Comparison of ENCODE assay signal across 9 mouse cellular contexts in genomic region chr1:178496841-178497240, GRCm38 (mm10). TPM values are rescaled to one million over a fixed set of nuclear protein-coding genes. Genes with fewer than 3 reads are reported as not detected.
DNase-seq lines count a peak whose midpoint lies in the region; ATAC-seq and TF ChIP-seq lines count a peak whose summit lies in the region.
"Had no signal": no experiment of that assay in that cellular context is flagged by ENCODE, and none has a peak within 500 bp of the region (broad histone marks: within the 10 kb centered on the region; RNA-seq: fewer than 3 reads in every experiment).

No protein-coding gene starts in this region.

- no peaks in the 10 kb centered on the region for H3K36me3 ChIP-seq in midbrain, postnatal 0 days (ENCODE audit: insufficient read depth, low read length)
- no peaks in the 10 kb centered on the region for H3K36me3 ChIP-seq in midbrain, embryonic 11.5 days (ENCODE audit: control insufficient read depth, insufficient read depth, low read length)
- no peaks in the 10 kb centered on the region for H3K36me3 ChIP-seq in lung, embryonic 14.5 days (ENCODE audit: insufficient read depth)
- no peaks in the 10 kb centered on the region for H3K36me3 ChIP-seq in forebrain, embryonic 15.5 days
- H3K36me3 ChIP-seq: neural tube, embryonic 12.5 days had no signal

- no peak overlapping the region for H3K4me3 ChIP-seq in midbrain, postnatal 0 days (ENCODE audit: low read depth, low read length)
- H3K4me3 ChIP-seq in midbrain, embryonic 11.5 days (ENCODE audit: low read depth, low read length): no peak overlapping the region
- H3K4me3 ChIP-seq in lung, embryonic 14.5 days (ENCODE audit: low read depth, low read length): no peak overlapping the region
- no peak overlapping the region for H3K4me3 ChIP-seq in forebrain, embryonic 15.5 days
- H3K4me3 ChIP-seq: neural tube, embryonic 12.5 days had no signal

- ATAC-seq in midbrain, postnatal 0 days (ENCODE audit: low FRiP score): no peak
- no peak for ATAC-seq in midbrain, embryonic 11.5 days (ENCODE audit: low FRiP score)
- ATAC-seq in lung, embryonic 14.5 days (ENCODE audit: insufficient read depth): no peak
- ATAC-seq in forebrain, embryonic 15.5 days (replicated peaks): no peak

- H3K4me1 ChIP-seq in midbrain, postnatal 0 days (ENCODE audit: insufficient read depth, low read length): no peaks in the 10 kb centered on the region
- no peaks in the 10 kb centered on the region for H3K4me1 ChIP-seq in midbrain, embryonic 11.5 days (ENCODE audit: control insufficient read depth, insufficient read depth, low read length)
- no peaks in the 10 kb centered on the region for H3K4me1 ChIP-seq in lung, embryonic 14.5 days (ENCODE audit: insufficient read depth)
- no peaks in the 10 kb centered on the region for H3K4me1 ChIP-seq in forebrain, embryonic 15.5 days
- H3K4me1 ChIP-seq: neural tube, embryonic 12.5 days had no signal

- no peak overlapping the region for H3K9ac ChIP-seq in midbrain, postnatal 0 days (replicated peaks; ENCODE audit: low read length, poor library complexity, severe bottlenecking)
- H3K9ac ChIP-seq in midbrain, embryonic 11.5 days (ENCODE audit: low read length): no peak overlapping the region
- no peak overlapping the region for H3K9ac ChIP-seq in lung, embryonic 14.5 days
- no peak overlapping the region for H3K9ac ChIP-seq in forebrain, embryonic 15.5 days (replicated peaks)
- H3K9ac ChIP-seq: neural tube, embryonic 12.5 days had no signal

- WGBS in midbrain, postnatal 0 days: 55% methylated on average over 1 of the region's 1 CpGs
- WGBS in midbrain, embryonic 11.5 days: 50% methylated on average over 1 of the region's 1 CpGs
- 36% methylated on average over 1 of the region's 1 CpGs for WGBS in lung, embryonic 14.5 days
- WGBS in forebrain, embryonic 15.5 days: 56% methylated on average over 1 of the region's 1 CpGs

- H3K27ac ChIP-seq in midbrain, postnatal 0 days (ENCODE audit: low read depth, low read length): no peak overlapping the region
- H3K27ac ChIP-seq in midbrain, embryonic 11.5 days (ENCODE audit: low read depth, low read length): no peak overlapping the region
- no peak overlapping the region for H3K27ac ChIP-seq in lung, embryonic 14.5 days (ENCODE audit: low read depth)
- no peak overlapping the region for H3K27ac ChIP-seq in forebrain, embryonic 15.5 days (replicated peaks)
- H3K27ac ChIP-seq: neural tube, embryonic 12.5 days had no signal

- H3K27me3 ChIP-seq in midbrain, postnatal 0 days (ENCODE audit: insufficient read depth, low read length): no peaks in the 10 kb centered on the region
- no peaks in the 10 kb centered on the region for H3K27me3 ChIP-seq in midbrain, embryonic 11.5 days (ENCODE audit: control insufficient read depth, insufficient read depth, low read length)
- H3K27me3 ChIP-seq in lung, embryonic 14.5 days (ENCODE audit: insufficient read depth, low read length): no peaks in the 10 kb centered on the region
- no peaks in the 10 kb centered on the region for H3K27me3 ChIP-seq in forebrain, embryonic 15.5 days
- H3K27me3 ChIP-seq: neural tube, embryonic 12.5 days had no signal

- no peaks in the 10 kb centered on the region for H3K9me3 ChIP-seq in midbrain, postnatal 0 days (ENCODE audit: low read length)
- H3K9me3 ChIP-seq in midbrain, embryonic 11.5 days (ENCODE audit: control insufficient read depth, low read length): no peaks in the 10 kb centered on the region
- H3K9me3 ChIP-seq in lung, embryonic 14.5 days (ENCODE audit: low read depth, low read length): no peaks in the 10 kb centered on the region
- no peaks in the 10 kb centered on the region for H3K9me3 ChIP-seq in forebrain, embryonic 15.5 days
- H3K9me3 ChIP-seq: neural tube, embryonic 12.5 days had no signal

- H3K4me2 ChIP-seq in midbrain, postnatal 0 days (ENCODE audit: low read depth, low read length, poor library complexity, severe bottlenecking): no peak overlapping the region
- H3K4me2 ChIP-seq in midbrain, embryonic 11.5 days: no peak overlapping the region
- H3K4me2 ChIP-seq in lung, embryonic 14.5 days: no peak overlapping the region
- no peak overlapping the region for H3K4me2 ChIP-seq in forebrain, embryonic 15.5 days (replicated peaks)
- H3K4me2 ChIP-seq: neural tube, embryonic 12.5 days had no signal

- TF ChIP-seq CTCF in midbrain, postnatal 0 days (IDR thresholded peaks at IDR 0.05): peak; percentile 24
- peak; percentile 48 for TF ChIP-seq CTCF in lung, embryonic 14.5 days (IDR thresholded peaks at IDR 0.05; ENCODE audit: low read depth)

- DNase-seq in embryo, embryonic 10 days (ENCODE audit: low spot score): peak; percentile 52
- no peak for DNase-seq in embryo, embryonic 9.5 days (ENCODE audit: extremely low spot score)
- DNase-seq in midbrain, postnatal 0 days (ENCODE audit: low spot score): no peak
- DNase-seq in midbrain, embryonic 11.5 days (ENCODE audit: low spot score, missing footprints): no peak
- DNase-seq in cerebellum, postnatal 14 days: peak; percentile 37 to 52
- DNase-seq in lung, embryonic 14.5 days: peak; percentile 28
- peak; percentile 54 for DNase-seq in thymus, postnatal 25 days

RNA-seq across cellular contexts. Expression of gene Kif26b, which starts 32.1 kb away (rescaled TPM):
- 75.2 and 75.8 TPM in 2 replicates for total RNA-seq in midbrain, postnatal 0 days (2014; rRNA removed)
- 6.0 and 6.4 TPM in 2 replicates for polyA plus RNA-seq in midbrain, postnatal 0 days (2015; fragmentation: Nextera tagmentation; extraction: Ambion mirVana)
- 3.3 and 3.8 TPM in 2 replicates for polyA plus RNA-seq in midbrain, embryonic 11.5 days (2014; fragmentation: Nextera tagmentation; extraction: Ambion mirVana)
- 1.5 and 2.2 TPM in 2 replicates for polyA plus RNA-seq in lung, embryonic 14.5 days (2014; fragmentation: Nextera tagmentation; extraction: Ambion mirVana)
- polyA plus RNA-seq in forebrain, embryonic 15.5 days (2015; fragmentation: Nextera tagmentation; extraction: Ambion mirVana): 4.3 and 4.5 TPM in 2 replicates

Comparison
In these comparisons a context has a peak if more than half of its experiments do, and no peak if none do; other contexts are left out.
1. DNase-seq: peak in embryo, embryonic 10 days (single experiment), cerebellum, postnatal 14 days (2 of 2), lung, embryonic 14.5 days (single experiment) and thymus, postnatal 25 days (single experiment); none in embryo, embryonic 9.5 days (single experiment), midbrain, postnatal 0 days (single experiment) and midbrain, embryonic 11.5 days (single experiment).